Mouse (Mus musculus) embryo, embryonic 11 days (tissue): Measurements from ENCODE around the gene Ccn6.
"Not testable (repeated sequence)": the region's sequence is repeated elsewhere in the genome, so short reads cannot be mapped to it uniquely, and the experiment has no call there.

Source experiments
- DNase-seq: peaks from one replicate; pipeline ENCODE4 v3.0.0-alpha.2; 2015

The Ccn6 gene

DNA sequence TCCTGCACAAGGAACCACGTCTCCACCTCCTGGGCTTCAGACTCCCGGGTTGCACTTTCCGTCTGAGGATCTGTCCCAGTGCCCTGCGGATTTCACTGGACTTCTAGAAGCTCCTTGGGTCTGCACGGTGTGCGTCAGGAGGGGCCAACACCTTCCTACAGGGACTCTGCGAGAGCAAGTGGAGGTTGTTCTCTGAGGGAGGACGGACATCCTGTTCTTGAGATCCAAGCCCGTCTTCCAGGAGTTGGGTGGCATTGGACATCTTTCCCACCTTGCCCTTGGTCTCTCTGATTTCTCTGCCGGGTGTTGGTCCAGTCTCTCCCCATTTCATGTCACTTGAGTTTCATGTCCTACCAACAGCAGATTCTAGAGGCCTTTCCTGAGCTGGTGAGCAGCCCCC, at the start of gene Ccn6:
Gene Ccn6 (minus strand): TSS at position 101 of the 400 bp plus-strand sequence.
- no peak for DNase-seq

DNA sequence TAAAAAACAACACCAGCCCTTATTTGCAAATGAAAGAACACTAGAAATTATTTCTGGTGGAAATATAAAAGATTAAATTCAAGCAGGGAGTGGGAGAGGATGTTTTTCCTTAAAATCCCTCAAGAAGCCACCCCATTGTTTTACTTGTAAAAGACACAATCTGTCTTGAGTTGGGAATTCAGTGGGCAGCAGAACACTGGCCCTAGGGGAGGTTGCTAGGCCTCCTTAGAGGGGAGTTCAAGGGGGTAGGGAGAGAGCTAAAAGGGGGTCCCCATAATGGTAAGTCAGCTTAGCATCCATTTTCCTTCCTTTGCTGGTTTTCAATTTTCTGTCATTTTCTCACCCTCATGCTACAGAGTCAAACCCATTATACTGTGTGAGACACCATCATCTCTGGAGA, 46.4 kb upstream of the Ccn6 start:
- DNase-seq, result no peak

DNA sequence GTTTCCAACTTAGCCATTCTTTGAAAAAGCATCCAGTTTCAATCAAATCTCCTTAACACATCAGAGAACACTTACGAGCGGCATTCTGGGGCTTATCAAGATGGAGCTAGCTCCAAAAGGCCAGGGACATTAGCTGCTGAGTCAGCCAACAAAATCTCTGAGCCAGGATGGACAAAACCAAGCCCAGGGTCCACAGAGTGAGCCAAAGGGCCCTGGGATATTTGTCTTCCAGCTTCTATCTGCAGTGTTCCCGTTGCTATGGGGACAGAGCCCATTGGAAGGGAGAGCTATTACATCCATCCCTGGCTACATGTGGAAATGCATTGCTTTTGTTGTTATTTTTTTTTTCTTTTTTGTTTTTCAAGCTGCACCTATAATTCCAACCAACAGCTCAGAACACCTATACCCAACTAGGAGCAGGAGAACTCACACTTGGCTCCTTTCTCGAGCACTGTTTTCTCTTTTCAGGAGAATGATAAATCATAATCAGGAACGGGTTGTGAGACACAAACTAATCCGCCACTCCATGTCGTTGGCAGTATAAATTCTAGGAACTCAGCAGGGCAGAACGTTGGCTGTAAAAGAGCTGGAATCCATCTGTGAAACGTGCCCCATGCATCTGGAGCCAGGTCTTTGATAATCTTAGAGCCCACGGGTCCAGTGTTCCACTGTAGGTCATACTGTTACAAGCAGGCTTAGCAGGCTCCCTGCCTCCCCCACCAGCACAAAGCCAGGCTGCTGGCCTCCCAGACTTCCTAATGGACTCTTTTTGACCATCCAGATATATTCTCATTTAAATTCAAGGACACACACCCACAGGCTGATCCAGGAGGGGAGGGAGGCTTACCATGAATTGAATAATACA, 45.8 kb upstream of the Ccn6 start:
- peak; percentile 47 for DNase-seq

DNA sequence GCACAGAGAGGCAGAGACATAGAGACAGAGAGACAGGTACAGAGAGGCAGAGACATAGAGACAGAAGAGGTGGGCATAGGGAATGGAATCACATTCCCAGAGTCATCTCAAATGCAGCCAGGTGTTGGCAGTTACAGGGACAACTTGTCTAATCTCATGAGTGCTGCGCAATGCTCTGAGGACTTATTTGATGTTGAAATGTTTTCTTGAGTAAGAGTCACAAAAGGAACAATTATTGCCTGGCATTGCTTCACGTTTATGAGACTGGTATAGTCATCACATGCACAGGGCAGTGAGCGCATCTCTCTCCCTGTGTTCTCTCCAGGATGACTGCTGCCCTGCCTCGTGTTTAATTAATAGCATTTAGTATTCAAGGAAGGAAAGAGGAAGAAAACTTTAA, 45.1 kb upstream of the Ccn6 start:
- DNase-seq, result no peak

DNA sequence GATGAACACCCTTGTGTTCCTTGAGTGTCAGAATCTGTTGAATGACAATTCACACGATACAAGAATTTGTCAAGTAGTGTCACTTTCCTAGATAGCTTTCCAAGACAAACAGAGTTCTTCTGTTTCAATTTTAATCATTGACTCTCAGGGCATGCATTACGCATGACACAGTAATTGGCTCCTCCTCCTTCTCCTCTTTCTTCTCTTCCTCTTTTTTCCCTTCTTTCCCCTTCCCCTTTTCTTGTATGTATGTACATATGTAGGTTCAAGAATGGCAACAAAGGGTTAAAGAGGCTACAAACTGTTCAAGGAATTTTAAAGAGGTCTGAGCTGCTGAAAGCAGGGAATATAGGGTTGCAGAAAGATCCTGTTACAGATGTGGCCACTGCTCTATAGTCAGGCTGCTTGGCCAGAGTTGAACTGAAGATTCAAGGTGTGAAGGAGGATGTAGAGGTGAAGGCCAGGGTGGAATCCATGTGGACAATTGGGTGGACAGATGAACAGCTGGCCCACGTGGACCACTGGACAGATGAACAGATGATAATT, 43.8 kb upstream of the Ccn6 start:
- no peak for DNase-seq

DNA sequence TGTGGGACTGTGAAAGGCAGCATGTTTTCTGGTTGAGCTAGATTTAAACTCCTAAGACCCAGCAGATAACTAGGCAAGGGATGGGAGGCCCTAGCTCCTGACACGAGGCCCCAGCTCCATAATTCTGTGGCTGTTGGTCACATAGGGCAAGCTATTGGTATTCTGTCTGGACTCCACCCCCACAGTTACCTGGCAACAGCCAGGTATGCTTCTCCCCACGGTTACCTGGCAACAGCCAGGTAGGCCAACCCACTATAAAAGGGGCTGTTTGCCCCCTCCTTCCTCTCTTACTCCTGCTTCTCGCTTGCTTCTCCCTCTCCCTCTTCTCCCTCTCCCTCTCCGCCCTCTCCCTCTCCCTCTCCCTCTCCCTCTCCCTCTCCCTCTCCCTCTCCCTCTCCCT, 38.9 kb upstream of the Ccn6 start:
- no peak for DNase-seq

DNA sequence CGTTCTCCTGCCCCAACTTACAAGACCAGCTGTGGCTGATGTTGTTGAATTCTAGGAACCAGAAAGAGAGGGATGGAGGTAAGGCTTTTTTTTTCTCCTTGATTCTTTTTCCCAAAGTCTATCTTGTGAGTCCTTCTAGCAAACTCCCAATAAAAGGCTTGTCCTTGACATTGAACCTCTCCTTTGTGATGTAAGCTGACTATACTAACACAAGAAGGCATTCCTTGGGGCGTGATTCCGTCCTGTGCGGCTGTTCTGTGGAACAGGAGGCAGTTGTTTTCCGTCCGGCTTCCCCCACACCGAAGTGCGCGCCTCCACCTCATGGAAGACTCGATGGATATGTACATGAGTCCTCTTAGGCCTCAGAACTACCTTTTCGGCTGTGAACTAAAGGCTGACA, 34.6 kb upstream of the Ccn6 start:
- DNase-seq, result not testable (repeated sequence)

DNA sequence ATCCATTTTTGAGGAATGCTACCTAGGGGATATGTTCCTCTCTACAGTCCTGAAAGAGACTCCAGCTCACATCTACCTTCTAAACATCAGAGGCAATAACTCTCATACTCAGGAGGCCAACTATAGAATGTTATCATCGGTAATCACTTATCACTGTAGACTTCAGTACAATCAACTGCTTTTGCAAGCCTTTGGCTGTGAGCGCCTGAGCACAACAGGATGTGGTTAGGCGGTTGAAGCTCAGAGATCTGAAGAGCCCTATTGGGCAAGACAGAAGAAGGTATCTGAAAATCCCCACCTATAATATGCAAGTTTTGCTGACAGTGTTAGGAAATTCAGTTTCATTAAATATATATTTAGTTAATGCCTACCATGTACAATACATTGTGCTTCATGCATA, 29.1 kb upstream of the Ccn6 start:
- no peak for DNase-seq

DNA sequence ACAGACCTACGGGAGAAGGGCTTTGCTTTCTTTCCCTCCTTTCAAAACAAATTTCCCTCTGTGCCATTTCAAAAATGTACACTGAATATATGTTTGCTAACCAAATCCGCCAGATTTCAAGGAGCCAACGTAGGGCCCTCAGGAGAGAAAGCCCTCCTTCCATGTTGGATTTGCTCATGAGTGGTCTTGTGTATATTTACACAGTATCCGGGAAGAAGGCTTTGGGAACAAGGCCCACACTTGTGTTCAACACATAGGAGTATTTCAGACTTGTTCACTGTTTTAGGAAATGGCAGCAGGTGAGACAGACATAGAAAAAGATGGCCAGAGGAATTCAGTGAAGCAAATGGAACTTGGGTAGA, 21.9 kb upstream of the Ccn6 start:
- DNase-seq, result no peak

DNA sequence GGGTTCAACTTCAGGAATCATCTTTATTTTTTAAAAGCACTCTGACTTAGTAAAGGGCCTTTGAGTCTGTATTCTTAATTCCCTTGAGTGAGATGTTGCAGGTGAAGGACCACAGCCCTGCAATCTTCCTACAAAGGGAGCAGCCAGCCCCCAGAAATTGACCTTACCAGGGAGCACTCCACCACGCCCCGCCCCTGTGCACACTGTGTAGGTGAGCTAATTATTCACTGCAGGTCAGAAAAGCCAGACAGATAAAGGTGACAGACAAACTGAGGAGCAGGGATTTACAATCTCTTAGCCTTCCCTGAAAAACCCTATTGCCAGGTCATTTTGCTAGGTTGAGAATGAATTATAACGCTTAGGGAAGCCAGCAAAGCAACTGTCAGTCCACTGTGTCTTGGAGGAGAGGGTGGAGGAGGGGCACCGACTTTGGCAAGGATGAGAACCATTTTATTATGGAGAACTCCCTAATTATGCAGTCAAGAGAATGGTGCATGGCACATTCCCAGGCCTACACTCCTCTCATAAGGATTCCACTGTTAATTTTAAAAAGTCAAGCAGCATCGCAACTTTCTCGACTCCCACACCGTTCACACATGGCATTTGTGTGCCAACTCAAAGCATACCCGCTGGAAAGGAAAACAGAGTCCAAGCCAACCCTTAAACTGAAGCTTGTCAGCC, 21.4 kb upstream of the Ccn6 start:
- DNase-seq, result no peak

DNA sequence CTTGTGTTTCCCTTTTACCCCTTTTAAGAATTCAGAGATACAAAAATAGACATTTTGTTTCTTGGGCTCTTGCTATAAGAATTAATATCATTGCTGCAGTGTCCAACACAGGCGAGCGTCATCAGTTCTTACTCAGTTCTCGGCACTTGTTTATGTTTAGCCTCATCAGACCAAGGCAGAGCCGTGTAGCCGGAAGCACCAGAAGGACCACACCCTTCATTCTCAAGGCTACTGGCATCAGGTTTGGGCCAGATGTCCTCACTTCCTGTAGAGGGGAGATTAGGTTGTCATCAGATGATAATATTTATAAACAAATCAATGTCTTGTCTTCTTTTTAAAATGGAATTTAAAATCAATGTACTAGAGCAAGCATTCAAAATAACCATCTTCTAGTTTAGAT, 13.4 kb upstream of the Ccn6 start:
- DNase-seq, result no peak

DNA sequence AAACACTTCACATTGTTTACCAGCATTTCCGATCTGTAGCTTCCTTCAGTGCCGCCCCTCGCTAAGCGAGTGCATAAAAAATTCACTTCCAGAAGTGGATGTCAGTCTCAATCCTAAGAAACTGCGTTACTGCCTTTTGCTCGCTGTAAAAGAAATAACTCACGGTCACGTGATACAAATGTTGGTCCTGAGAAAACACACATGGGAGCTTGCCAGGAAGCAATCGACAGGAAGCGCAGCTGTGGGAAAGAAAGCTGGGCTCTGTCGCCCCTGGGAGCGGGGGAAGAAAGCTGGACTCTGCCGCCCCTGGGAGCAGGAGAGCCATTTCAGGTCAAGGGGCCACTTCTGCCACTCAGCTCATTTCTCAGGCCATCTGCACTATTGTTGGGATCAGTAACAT, 9.5 kb upstream of the Ccn6 start:
- peak; percentile 65 for DNase-seq

DNA sequence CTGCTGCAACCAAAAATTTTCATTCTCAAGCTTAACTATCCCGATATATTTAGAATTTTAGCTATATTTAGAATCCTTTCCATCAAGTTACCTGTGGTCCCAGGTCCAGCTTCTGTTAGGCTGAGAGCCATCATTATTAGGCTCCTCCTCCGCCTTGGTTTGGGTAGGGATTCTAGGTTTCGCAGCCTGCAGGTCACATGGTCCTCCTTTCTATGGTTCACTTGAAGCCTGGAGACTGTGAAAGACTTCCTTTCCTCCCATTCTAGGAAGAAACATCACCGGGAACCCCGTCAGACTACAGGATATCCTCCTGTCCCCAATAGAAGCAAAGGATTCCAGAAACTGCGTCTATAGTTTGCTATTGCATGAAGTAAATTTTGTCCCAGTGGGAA, 8.9 kb upstream of the Ccn6 start:
- peak; percentile 17 for DNase-seq

DNA sequence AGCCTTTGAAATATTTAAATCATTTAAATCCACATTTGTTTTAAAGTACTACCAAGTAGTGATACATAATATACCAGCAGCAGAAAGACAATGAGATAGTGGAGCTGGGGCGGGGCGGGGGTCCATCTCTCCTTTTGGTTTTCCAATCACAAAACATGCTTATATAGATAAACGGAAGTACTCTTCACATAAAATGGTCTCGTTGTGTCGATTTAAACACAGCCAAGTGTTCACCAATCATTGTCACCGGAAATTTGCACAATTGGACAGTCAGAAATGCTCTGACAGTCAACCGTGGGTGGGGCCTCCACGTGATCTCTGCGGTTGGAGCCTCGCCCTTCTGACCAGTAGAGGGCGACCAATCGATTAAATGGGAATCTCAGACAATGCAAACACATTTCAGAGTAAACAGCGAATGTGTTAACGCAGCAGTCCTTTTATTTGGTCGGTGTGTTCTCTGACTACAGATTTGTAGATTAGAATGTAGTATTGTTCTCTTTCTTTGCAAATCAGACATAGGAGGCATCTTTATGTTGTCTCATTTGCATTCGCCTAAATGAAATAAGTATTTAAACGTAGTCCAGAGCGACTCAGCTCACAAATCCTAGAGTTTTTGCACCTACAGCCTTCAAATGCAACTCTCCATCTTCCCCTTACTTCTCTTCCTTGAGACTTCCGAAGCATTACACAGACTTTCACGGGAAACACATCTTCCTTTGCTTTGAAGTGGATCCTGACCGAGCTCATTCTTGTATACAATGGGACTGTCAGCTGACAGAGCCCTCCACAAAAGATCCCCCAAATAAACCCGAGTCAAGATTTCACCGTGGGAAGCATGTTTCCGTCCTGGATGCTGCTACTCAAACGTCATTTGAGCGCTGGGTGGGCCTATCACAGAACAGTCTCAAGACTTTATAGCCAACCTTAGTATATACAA, 8.3 kb upstream of the Ccn6 start:
- DNase-seq, result peak; percentile 94

DNA sequence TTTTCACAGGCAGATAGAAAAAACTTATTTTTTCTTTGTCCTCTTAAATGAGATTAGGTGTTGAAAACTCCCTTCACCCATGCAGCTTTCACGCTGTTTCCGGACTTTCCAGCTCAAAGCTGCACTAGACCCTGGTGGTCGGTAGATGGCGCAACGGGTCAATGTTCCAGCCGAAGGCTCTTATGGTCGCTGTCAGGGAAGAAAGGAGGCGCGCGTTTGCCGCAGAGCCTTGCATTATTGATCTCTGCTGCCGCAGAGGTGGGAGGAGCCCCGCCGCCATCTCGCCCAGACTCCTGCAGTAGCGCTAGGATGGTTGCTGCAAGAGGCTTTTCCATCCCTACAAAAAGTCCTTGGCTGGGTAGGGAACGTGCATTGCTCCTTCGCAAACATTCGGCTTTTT, 7.5 kb upstream of the Ccn6 start:
- DNase-seq, result peak; percentile 94

DNA sequence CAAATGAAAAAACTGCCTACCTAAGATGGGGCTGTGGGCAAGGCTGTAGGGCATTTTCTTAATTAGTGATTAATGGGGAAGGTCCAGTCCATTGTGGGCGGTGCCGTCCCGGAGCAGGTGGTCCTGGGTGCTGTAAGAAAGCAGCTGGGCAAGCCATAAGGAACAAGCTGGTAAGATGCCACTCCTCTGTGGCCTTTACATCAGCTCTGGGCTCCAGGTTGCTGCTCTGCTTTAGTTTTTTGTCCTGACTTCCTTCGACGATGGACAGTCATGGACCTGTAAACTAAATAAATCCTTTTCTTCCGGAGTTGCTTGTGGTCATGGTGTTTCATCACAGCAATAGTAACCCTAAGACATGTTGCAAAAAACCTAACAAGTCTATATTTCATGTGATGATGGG, 7.1 kb upstream of the Ccn6 start:
- peak; percentile 7 for DNase-seq

DNA sequence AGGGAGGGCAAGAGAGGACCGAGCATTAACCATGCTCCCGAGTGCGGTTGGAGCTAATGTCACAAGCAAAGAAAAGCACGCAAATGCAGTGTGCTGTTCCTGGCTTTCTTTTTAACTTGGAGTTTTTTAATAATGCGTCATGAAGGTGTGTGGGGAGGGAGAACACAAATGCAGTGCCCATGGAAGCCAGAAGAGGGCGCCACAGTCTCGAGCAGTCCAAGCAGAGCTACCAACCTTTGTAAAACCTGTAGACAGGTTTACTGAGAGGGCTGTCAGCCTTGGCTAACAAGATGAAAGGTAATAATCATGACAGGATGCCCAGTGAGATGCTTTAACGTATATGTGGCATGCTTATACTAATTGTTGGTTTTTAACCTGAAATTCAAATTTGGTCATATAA, 6.6 kb upstream of the Ccn6 start:
- DNase-seq, result peak; percentile 61

DNA sequence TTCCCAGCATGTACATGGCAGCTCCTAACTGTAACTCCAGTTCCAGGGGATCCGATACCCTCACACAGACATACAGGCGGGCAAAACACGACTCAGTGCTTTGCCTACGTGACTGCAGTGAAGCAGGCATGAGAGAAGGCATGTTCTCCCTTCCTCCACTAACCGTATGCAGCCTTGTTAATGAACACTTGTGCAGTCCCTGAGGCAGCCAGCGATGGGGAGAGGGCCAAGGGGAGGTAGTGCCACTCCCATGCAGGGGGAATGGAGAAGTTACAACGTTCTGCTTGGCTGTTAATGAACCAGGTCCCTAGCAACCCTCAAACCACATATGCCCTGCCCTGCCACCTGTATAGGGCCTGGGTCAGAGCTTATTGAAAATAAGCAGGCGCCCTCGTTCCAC, 6.0 kb upstream of the Ccn6 start:
- DNase-seq, result peak; percentile 5

DNA sequence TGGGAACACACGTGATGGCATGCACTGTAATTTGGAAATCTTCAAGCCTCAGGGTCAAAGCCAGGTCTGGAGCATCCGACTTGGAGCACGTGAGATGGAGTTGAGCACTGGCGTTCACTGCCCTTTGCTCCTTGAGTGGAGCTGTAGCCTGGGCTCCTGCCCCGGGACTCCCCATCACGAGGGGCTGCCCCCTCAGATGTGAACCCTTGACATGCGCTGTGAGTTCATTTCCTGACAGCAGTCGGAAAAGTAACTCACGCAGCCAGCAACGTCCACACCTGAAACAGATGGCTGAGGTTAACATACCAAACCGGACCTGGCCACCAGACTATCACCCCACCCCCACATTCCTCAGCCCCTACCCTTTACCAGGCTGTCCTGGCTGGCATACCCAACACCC, 4.0 kb upstream of the Ccn6 start:
- DNase-seq, result no peak

DNA sequence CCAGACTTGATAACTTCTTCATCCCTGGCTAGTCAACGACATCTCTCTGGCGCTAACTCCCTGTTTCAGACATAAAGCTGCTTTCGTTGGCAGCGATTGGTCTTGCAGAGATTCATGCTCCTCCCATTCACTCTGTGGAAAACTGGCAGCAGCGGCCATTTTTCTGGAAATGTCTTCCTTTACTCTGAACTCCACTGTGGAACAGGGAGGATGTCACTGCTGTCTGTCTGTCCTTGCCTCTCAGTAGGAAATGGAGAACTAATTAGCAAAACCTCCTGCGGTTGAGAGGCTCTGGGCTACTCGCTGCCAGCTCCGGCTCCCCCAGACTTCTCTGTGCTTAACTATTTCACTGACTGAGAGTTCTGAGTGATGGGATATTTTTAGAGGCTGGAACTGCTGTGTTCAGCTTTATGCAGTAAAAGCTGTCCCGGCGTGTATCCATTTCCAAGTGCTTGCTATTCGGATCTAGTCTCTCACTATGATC, 2.1 kb upstream of the Ccn6 start:
- peak; percentile 39 for DNase-seq

DNA sequence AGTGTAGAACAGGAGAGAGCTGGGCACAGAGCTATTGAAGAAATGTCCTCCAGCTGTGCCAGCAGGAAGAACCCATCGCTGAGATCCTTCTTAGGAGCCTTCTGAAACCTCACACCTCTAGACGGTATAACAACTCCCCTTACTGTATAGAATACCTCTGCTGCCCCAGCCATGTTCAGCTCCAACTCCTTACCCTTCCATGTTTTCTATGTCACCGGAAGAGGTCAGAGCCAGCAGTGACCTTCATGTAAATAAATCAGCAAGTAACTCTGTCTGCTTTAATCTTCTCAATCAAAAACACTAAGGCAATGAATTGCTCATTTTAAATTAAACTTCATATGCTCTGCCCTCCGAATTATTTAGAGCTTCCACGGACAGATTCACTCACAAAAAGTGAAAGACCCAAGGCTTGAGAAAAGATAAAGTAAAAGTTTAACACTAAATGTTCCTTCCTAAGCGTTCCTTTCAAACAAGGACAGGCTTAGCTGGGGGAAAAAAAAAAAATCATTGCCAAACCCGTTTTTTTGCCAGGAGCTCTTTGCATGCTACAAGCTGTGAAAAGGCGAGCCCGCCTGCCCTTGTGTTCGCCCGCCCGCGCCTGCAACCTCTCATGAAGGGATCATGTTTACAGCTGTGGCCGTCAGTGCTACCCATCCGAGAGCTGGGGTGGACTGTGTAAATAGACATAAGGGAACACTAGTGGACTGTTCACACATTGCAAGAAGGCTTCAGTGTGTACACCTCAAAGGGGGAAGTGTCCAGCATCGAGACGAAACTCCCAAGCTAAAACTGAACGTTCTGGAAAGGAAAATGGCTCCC, 719 bp downstream of the Ccn6 start:
- DNase-seq, result peak; percentile 54

DNA sequence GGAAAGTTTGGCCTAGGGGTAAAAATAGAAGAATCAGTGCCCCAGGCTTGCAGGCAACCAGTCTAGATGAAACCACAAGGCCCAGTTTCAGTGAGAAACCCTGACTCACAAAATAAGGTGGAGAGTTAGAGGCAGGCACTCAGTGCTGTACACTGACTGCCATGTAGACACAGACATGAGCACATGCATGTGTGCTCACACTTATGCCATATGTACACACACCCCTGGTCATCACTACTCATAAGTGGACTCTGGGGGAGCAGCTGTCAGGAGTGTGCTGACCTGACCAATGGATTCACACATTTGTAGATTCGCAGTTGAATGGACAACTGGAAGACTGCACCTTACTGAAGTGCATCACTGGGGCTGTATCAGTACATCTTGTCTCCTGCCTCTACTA, 2.2 kb downstream of the Ccn6 start:
- no peak for DNase-seq
